Mouse (Mus musculus) monocyte, adult 5-6 weeks (primary cell): ENCODE results near the gene Gpatch2l. TPM values are rescaled to one million over a fixed set of nuclear protein-coding genes. Genes with fewer than 3 reads are reported as not detected.

Experiments
- ATAC-seq: fragments of 153-309, 156-312 bp; replicated peaks from 2 replicates; pipeline ENCODE4 v1.8.0; 2017; ENCODE audit warnings: mild to moderate bottlenecking; ENCODE audit not compliant: low TSS enrichment, insufficient number of reproducible peaks, severe bottlenecking, poor library complexity, low FRiP score
- total RNA-seq: library from RNA; stranded (forward); fragments of 200-1000, 200-491, 200-594 nt; gene quantifications from 3 replicates; pipeline ENCODE4 v1.2.3, GENCODE M21; 2017

Gpatch2l gene
- total RNA-seq: 63.6 to 98.5 TPM (median 88.6 TPM) in 3 replicates

GRCm38 (mm10) chr12:86241604-86242536 is at the start of gene Gpatch2l:
TSS of gene Gpatch2l (plus strand) at chr12:86241858.
- ATAC-seq: peak; percentile 96

- no peak for ATAC-seq
Measured at GRCm38 (mm10) chr12:86192036-86192449, 49.6 kb upstream of the Gpatch2l start.

- ATAC-seq: no peak
Measured at GRCm38 (mm10) chr12:86196944-86197343, 44.7 kb upstream of the Gpatch2l start.

- no peak for ATAC-seq
Measured at GRCm38 (mm10) chr12:86203443-86204057, 38.1 kb upstream of the Gpatch2l start.

GRCm38 (mm10) chr12:86211099-86211520 is 30.5 kb upstream of the Gpatch2l start:
- no peak for ATAC-seq

- no peak for ATAC-seq
Measured at GRCm38 (mm10) chr12:86212693-86213470, 28.8 kb upstream of the Gpatch2l start.

- no peak for ATAC-seq
Measured at GRCm38 (mm10) chr12:86214201-86214600, 27.5 kb upstream of the Gpatch2l start.

- no peak for ATAC-seq
Measured at GRCm38 (mm10) chr12:86216687-86217421, 24.8 kb upstream of the Gpatch2l start.

GRCm38 (mm10) chr12:86220200-86221021 is 21.2 kb upstream of the Gpatch2l start:
- ATAC-seq: no peak

GRCm38 (mm10) chr12:86221074-86221703 is 20.5 kb upstream of the Gpatch2l start:
- no peak for ATAC-seq

GRCm38 (mm10) chr12:86234295-86234694 is 7.4 kb upstream of the Gpatch2l start:
- ATAC-seq: no peak

- ATAC-seq: no peak
Measured at GRCm38 (mm10) chr12:86238736-86239135, 2.9 kb upstream of the Gpatch2l start.

GRCm38 (mm10) chr12:86242563-86242962 is 905 bp downstream of the Gpatch2l start:
- peak; percentile 59 for ATAC-seq

GRCm38 (mm10) chr12:86243936-86244335 is 2.3 kb downstream of the Gpatch2l start:
- ATAC-seq: no peak

GRCm38 (mm10) chr12:86250183-86250582 is 8.5 kb downstream of the Gpatch2l start:
- no peak for ATAC-seq

GRCm38 (mm10) chr12:86254910-86255309 is 13.3 kb downstream of the Gpatch2l start:
- ATAC-seq: no peak

GRCm38 (mm10) chr12:86271626-86272025 is 30.0 kb downstream of the Gpatch2l start:
- no peak for ATAC-seq
